Mouse (Mus musculus): ENCODE measurements around the gene Tcf20. TPM values are rescaled to one million over a fixed set of nuclear protein-coding genes. Genes with fewer than 3 reads are reported as not detected.
"Not testable (repeated sequence)": the region's sequence is repeated elsewhere in the genome, so short reads cannot be mapped to it uniquely, and the experiment has no call there.

Gene Tcf20
- polyA plus RNA-seq, 1 experiment: 15.0 TPM

DNA sequence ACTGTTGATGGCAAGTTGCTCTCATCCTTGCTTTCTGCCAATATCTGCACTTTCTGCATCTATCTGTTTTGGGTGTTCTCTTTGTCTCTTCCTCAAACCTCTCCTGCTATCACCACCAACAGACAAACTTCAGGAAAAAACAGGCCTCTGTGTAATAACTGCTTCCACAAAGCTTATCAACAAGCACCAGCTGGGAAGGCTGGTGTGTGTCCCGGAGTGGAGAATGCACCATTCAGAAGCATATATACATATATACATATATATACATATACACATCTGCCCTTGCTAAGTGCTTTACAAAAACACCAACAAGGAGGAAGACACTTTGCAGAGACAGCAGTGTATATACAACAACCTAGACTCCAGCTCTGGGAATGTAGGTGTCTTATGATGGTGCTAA, 177.1 kb downstream of the Tcf20 start:
- DNase-seq (ENCODE audit: low spot score): no peak

DNA sequence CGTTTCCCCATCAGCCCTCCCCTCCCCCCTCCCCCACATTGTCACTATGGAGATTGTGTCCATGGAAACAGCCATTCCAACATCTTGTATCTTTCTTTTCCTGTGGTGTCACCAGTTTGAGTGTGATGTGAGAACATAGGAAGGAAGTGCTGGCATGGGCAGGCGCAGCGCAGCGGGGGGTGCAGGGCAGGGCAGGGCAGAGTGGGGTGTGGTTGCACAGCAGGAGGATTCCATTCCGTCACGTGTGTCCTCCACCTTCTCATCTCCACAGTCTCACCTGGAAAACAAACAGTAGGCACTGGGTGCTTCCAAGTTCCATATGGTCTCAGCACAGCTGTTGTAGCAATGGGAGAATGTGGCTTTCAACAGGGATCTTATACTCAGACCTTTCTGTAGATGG, 178.2 kb downstream of the Tcf20 start:
- no peak for DNase-seq (ENCODE audit: low spot score)

DNA sequence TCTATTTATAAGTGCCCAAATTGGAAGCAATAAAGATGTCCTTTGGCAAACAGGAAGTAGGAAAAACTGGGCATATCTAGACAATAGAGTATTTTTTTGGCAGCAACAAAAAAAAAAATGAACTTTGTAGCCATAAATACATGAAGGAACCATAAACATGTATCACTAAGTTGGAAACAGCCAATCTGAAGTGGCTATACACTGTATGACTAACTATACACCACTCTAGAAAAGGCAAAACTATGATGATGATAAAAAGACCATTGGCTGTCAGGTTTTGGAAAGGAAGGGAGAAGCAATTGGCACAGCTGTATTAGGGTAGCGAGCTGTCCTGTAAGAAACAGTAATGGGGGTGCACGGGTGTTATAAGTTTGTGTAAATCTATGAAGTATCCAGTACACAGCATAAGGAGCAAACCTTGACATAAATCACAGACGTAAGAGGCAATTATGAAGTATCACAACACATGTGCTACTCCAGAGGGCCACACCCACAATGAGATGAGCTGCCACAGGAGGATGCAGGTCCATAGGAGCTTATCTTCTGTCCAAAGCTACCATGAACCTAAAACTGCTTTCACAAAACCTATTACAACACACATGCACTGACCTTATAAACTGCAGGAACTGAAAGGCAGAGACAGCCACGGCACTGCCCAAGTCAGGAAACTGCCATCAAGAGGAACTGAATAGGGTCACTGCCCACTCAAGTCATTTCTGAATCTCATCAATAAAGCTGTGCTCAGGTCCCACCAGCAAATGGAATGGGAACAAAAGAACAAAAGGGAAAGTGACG, 180.5 kb downstream of the Tcf20 start:
- no peak for DNase-seq (ENCODE audit: low spot score)

DNA sequence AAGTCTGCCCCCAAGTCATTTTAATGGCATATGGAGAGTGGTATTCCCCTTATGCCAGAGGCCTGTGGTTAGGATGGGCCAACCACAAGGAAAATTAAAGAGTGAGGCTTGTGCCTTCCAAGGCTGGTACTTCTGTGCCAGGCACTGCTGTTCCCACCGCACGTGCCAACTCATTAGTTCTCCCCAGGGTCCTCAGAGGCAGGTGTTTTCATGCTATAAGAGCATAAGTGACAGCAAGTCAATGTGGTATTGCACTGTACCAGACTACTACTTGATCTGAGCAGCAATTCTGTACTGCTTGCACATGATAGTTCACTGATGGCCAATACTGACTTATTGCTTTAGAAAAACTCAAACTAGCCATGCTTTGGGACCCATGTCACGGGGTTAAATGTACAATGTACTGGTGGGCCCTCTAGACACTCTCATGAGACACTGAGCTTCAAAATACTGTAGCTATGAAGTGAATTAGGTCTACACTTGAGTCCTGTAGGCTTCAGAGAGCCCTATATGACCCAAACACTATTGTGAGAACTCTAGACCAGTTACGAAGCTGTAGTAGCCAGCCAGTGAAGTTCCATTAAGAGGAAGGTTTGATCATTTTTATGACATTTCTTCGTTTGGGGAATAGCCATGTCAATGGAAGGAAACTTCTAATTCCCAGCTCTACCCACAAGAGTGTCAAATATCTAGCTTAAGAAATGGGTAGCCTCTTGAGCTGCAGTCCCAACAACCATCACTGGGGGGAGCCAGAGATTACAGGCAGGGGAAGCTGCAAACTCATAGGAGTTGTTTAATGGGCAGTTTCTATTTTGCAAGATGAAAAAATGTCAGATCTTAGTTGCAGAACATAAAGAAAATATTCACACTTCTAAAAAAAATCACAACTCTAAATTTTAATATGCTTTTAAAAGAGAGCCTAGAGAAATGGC, 182.7 kb downstream of the Tcf20 start:
- peak; percentile 53 for DNase-seq (ENCODE audit: low spot score)

DNA sequence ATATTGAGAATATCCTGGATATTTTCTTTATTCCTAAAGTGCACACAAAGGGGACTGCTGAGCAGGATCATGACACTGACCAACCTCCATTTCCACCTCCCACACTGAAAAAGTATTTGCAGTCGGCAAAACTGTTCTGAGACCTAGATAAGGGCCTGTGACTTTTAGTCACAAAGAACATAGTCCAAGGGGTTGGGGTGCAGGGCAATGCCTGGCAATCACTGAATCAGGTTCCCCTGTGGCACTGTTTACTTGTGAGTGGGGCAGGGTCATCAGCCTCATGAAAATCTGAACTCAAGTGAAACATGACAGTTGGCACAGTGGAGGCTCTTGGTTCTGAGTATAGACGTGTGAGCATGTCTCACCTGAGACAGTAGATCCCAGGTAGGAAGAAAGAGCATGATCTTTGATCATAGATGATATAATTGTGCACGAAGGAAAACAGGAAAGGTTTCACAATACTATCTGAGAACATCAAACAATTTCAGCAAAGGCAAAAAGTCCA, 191.7 kb downstream of the Tcf20 start:
- no peak for DNase-seq (ENCODE audit: low spot score)

DNA sequence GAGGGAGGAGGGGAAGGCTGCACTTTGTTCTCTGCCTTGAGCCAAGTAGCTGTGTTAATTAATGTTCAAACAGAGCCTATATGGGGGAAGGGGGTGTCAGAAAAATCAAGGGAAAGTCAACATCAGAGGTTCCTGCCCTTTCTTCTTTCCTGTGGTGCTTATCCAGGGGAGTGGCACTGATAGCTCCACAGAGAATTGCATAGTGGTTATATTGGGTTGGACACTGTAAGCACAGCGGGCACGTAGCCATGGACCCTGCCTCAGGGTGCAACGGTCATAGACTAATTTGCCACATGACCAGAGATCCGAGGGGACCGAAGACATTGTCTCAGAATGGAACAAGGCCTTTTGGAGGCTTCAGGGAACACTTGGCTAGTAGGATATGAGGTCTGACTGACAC, 193.4 kb downstream of the Tcf20 start, which contains the start of gene Cyp2d26:
Gene Cyp2d26 (minus strand): TSS at position 18 of the 400 bp plus-strand sequence.
- DNase-seq (ENCODE audit: low spot score): no peak

DNA sequence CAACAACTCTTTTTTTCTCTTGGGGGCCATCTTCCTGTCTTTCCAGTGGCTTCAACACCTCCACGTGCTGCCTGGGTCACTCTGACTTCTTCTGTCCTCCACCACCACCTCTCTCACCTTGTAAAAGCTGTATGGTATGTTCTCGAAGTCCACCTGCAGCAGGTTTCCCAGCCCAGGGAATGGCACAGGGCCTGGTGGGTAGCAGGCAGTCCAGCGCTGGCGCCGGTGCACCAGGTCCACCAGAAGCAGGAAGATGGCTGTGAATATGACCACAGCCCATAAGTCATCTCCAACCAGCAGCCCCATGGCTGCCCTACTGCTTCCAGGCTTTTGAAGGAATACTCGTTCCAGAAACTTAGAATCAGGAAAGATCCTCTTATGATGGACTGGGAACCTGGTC, 193.8 kb downstream of the Tcf20 start:
- no peak for DNase-seq (ENCODE audit: low spot score)

DNA sequence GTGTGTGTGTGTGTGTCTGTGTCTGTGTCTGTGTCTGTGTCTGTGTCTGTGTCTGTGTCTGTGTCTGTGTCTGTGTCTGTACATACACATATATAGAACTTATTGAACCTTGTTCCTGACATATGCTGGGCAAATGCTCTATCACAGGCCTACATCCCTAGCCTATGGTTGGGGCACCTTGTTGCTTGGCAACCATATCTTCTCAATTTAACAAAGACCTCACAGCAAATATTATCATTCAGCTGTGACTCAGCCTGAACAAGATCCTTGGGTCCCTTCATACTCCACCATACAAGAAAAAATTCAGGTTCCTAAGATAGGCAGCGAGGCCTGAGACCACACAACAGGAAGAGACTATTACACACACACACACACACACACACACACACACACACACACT, 194.2 kb downstream of the Tcf20 start:
- no peak for DNase-seq (ENCODE audit: low spot score)

DNA sequence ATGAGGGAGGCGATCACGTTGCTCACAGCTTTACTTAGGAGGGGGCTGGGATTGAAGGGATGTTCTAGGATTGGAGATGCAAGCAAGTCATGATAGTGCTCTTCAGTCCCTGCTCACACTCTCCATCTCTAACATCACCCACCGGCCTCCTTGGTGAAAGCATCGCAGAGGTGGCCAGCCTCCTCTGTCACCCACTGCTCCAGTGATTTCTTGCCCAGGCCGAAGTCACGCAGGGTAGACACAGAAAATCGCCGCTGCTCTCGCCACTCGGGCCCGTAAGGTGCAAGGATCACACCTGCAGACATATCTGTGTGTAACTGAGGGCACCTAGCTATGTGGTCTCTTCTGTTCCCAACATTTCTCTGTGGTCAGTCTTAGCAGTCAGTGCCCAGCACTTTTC, 195.1 kb downstream of the Tcf20 start:
- no peak for DNase-seq (ENCODE audit: low spot score)

DNA sequence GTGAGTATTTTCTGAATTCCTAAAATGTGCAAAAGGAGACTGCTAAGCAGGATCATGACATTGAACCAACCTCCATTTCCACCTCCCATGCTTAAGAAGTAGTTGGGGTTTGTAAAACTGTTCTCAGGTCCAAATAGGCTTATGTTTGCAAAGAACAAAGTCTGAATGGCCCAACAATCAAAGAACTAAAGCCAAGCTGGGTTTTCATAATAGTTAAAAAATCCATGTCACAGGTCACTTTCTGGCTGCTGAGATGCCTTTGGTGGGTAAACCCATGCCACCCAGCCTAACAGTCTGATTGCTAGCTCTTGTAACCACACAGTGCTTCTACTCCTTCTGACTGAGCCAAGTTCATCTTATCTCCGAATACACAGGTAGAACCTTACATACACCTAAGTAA, 203.1 kb downstream of the Tcf20 start:
- DNase-seq (ENCODE audit: low spot score): no peak

DNA sequence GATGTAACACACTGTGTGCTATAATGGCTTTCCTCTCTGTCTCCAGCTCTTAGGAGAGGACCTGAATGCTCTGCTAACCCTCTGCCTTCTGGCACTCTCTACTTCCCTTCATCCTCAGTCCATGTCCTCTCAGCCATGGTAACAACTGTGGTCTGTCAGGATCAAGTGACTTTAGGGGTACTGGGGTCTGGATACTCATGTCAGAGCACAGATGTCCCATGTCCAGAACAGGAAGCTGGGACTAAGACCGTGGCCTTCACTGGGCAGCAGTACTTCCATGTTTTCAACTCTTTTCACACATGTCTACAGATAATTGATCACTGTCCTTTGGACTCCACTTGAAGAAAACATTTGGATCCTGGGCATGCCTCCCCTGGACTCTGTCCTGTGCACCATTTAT, 203.9 kb downstream of the Tcf20 start:
- DNase-seq (ENCODE audit: low spot score): no peak

DNA sequence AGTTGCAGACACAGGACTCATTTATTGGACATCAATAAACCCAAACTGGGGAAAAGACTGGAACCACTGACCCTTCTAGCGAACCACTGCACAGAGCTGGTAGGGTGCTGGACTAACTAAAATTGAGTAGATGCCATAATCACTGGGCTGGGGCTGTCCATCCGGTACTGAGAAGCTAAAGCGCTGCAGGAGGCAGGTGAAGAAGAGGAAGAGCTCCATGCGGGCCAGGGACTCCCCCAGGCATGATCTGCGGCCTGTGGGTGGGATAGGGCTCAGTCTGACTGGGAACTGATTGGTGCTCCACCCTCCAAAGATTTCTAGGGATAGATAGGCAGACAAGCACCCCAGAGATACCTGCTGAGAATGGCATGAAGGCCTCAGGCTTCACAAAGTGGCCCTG, 209.8 kb downstream of the Tcf20 start:
- not testable (repeated sequence) for DNase-seq (ENCODE audit: low spot score)

DNA sequence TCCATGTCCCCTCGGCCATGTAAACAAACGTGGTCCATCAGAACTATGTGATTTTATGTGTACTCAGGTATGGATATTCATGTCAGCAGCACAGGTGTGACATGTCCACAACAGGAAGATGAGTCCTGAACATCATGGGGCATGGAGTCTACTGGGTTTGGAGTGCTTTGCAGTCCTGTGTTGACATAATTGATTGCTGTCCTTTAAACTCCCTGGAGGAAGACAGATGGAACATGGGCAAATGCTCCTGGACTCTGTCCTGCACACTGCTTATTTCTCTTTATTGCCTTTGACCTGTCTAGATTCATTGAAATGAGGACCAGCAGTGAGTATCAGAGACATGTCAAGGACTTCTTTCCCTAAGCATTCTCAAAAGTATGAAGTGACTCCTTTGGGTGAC, 221.7 kb downstream of the Tcf20 start:
- DNase-seq (ENCODE audit: low spot score): no peak

DNA sequence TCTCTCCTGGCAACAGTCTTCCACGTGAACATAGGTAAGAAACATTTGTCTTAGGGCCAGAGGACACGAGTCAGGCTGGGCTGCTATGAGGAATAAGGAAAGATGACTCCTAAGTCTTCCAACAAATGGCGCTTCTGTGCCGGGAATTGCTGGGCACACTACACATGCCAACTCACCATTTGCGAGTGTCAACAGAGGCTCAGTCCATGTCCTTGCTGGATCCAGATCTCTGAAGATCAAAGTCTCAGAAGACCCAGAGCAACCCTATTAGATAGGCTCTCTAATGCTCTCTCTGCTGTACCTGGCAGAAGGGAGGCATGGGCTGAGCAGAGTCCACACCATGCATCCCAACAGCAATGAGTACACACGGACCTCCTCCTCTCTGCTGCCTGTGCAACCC, 222.8 kb downstream of the Tcf20 start:
- DNase-seq (ENCODE audit: low spot score): no peak

DNA sequence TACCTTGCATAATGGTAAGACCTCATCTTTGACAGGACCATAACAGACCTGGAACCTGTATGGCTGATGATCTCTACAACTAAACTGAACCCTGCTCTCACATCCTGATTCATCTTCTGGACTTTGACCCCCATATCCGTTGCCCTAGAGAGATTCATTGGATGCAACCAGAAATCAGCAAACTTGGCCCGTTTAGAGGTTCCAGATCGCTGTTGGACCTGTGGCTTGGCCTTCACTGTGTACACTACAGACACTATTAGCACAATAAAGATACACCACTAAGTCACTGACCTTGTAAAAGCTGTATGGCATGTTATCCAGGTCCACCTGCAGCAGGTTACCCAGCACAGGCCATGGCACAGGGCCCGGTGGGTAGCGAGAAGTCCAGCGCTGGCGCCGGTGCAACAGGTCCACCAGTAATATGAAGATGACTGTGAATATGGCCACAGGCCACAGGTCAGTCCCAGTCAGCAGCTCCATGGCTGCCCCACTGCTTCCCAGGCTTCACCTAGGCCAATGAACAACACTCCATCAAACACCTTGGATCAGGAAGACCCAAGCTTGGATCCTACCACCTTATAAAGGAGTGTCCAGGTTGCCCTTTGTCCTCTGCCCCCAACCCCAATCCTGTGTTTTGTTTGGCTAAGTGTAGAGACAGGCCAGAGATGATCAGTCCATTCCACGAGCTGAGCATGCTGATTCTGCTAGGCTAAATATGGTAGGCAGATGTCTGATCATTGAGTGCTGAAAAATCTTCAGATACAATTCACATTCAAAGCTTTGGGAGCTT, 223.8 kb downstream of the Tcf20 start, which contains the start of gene Cyp2d40:
Gene Cyp2d40 (minus strand): TSS at position 553 of the 790 bp plus-strand sequence.
- no peak for DNase-seq (ENCODE audit: low spot score)

Other genes starting within 250 kb of the Tcf20 start
- not detected in 2 replicates for gene Cyp2d40, start 223.7 kb downstream of the Tcf20 start, polyA plus RNA-seq (2012; rRNA removed)
- gene Cyp2d26, start 193.6 kb downstream of the Tcf20 start, polyA plus RNA-seq (2012; rRNA removed): 0.03 and 0.15 TPM in 2 replicates
- gene Nfam1, start 45.4 kb upstream of the Tcf20 start, polyA plus RNA-seq (2012; rRNA removed): 4.6 and 5.0 TPM in 2 replicates
- 48.2 and 70.3 TPM in 2 replicates for gene Serhl, start 101.6 kb upstream of the Tcf20 start, polyA plus RNA-seq (2012; rRNA removed)
- 56.1 and 60.9 TPM in 2 replicates for gene Rrp7a, start 134.9 kb upstream of the Tcf20 start, polyA plus RNA-seq (2012; rRNA removed)
- 60.9 and 64.6 TPM in 2 replicates for gene Poldip3, start 161.5 kb upstream of the Tcf20 start, polyA plus RNA-seq (2012; rRNA removed)
- gene Cyb5r3, start 184.7 kb upstream of the Tcf20 start, polyA plus RNA-seq (2012; rRNA removed): 131 and 197 TPM in 2 replicates

Data from urinary bladder, adult 2 months (tissue).